Mouse (Mus musculus): ENCODE measurements around the gene Popdc2.

Gene Popdc2

GRCm38 (mm10) chr16:38358256-38358812, 3.7 kb upstream of the Popdc2 start:
- 93% methylated on average over 6 of the region's 6 CpGs for WGBS

GRCm38 (mm10) chr16:38359241-38359640, 2.8 kb upstream of the Popdc2 start:
- WGBS = 95% methylated on average over 2 of the region's 2 CpGs

GRCm38 (mm10) chr16:38359857-38360256, 2.2 kb upstream of the Popdc2 start:
- WGBS = 75% methylated on average over 3 of the region's 3 CpGs

GRCm38 (mm10) chr16:38360317-38360716, 1.7 kb upstream of the Popdc2 start:
- WGBS = 35% methylated on average over 2 of the region's 2 CpGs

GRCm38 (mm10) chr16:38362493-38363255, 665 bp downstream of the Popdc2 start:
- 85% methylated on average over 20 of the region's 20 CpGs for WGBS

- WGBS = 78% methylated on average over 3 of the region's 3 CpGs
These were observed 1.2 kb downstream of the Popdc2 start for GRCm38 (mm10) chr16:38363256-38363595.

GRCm38 (mm10) chr16:38363657-38364056, 1.6 kb downstream of the Popdc2 start:
- WGBS = 89% methylated on average over 7 of the region's 7 CpGs

- WGBS = 57% methylated on average over 10 of the region's 10 CpGs
These were observed 3.4 kb downstream of the Popdc2 start for GRCm38 (mm10) chr16:38365390-38365789.

- WGBS = 54% methylated on average over 4 of the region's 4 CpGs
These were observed 4.2 kb downstream of the Popdc2 start for GRCm38 (mm10) chr16:38366231-38366630.

GRCm38 (mm10) chr16:38368336-38368735, 6.3 kb downstream of the Popdc2 start:
- WGBS = 25% methylated on average over 10 of the region's 10 CpGs

GRCm38 (mm10) chr16:38369000-38369399, 7.0 kb downstream of the Popdc2 start:
- WGBS = 86% methylated on average over 7 of the region's 7 CpGs

- 93% methylated on average over 8 of the region's 8 CpGs for WGBS
These were observed 7.4 kb downstream of the Popdc2 start for GRCm38 (mm10) chr16:38369431-38369830.

- WGBS = 85% methylated on average over 4 of the region's 4 CpGs
These were observed 8.0 kb downstream of the Popdc2 start for GRCm38 (mm10) chr16:38369992-38370484.

GRCm38 (mm10) chr16:38370633-38371374, 8.8 kb downstream of the Popdc2 start:
- 90% methylated on average over 8 of the region's 8 CpGs for whole genome bisulfite sequencing

GRCm38 (mm10) chr16:38371705-38372296, 9.8 kb downstream of the Popdc2 start:
- WGBS = 94% methylated on average over 15 of the region's 15 CpGs

- 81% methylated on average over 4 of the region's 4 CpGs for WGBS
These were observed 10.9 kb downstream of the Popdc2 start for GRCm38 (mm10) chr16:38372876-38373275.

- 90% methylated on average over 10 of the region's 10 CpGs for WGBS
These were observed 11.4 kb downstream of the Popdc2 start for GRCm38 (mm10) chr16:38373439-38373838.

GRCm38 (mm10) chr16:38373941-38374340, 11.9 kb downstream of the Popdc2 start:
- WGBS = 92% methylated on average over 16 of the region's 16 CpGs

- WGBS = 78% methylated on average over 10 of the region's 10 CpGs
These were observed 12.6 kb downstream of the Popdc2 start for GRCm38 (mm10) chr16:38374379-38375140.

GRCm38 (mm10) chr16:38375182-38375581, 13.2 kb downstream of the Popdc2 start:
- 87% methylated on average over 7 of the region's 7 CpGs for WGBS

- 11% methylated on average over 16 of the region's 17 CpGs for WGBS
These were observed 14.3 kb downstream of the Popdc2 start for GRCm38 (mm10) chr16:38376163-38376840.
